Mouse (Mus musculus) lung, adult 2 months (tissue): ENCODE measurements around the gene Acot8.

Experiments used
- CTCF ChIP-seq: fragments of 200-500 bp; IDR thresholded peaks from 2 replicates; pipeline ENCODE4 v1.5.1; 2011; ENCODE audit warnings: mild to moderate bottlenecking, low read length, control low read depth; ENCODE audit not compliant: insufficient read depth
- POLR2A ChIP-seq: fragments of 200-500 bp; IDR thresholded peaks from 2 replicates; pipeline ENCODE4 v1.6.1; 2011; ENCODE audit warnings: low read depth, mild to moderate bottlenecking, control low read depth, low read length, borderline replicate concordance; ENCODE audit errors: extremely low read depth

GRCm38 (mm10) chr2:164788411-164788810, 16.3 kb downstream of the Acot8 start:
- no peak for TF ChIP-seq POLR2A
- TF ChIP-seq CTCF: no peak
